Mouse (Mus musculus): Measurements from ENCODE around the gene Tmcc3. TPM values are rescaled to one million over a fixed set of nuclear protein-coding genes. Genes with fewer than 3 reads are reported as not detected.
A peak's percentile ranks its signal among the peaks of the same experiment; 100 is the strongest.
"Not testable (repeated sequence)": the region's sequence is repeated elsewhere in the genome, so short reads cannot be mapped to it uniquely, and the experiment has no call there.

Gene Tmcc3
- polyA plus RNA-seq, 1 experiment from 2014 or later: 17.5 TPM

- no peaks in the 10 kb centered on the region for H3K9me3 ChIP-seq
- H3K36me3 ChIP-seq: no peaks in the 10 kb centered on the region
- no peaks in the 10 kb centered on the region for H3K27me3 ChIP-seq
- WGBS: 90% methylated on average over 6 of the region's 6 CpGs
- no peak overlapping the region for H3K9ac ChIP-seq
- no peak for ATAC-seq (ENCODE audit: insufficient number of reproducible peaks, low FRiP score, low TSS enrichment, low read depth)
- H3K4me2 ChIP-seq: no peak overlapping the region
- no peak overlapping the region for H3K27ac ChIP-seq
- H3K4me3 ChIP-seq: no peak overlapping the region
- peaks cover 18% of the 10 kb centered on the region for H3K4me1 ChIP-seq
Measured at GRCm38 (mm10) chr10:94527248-94527647, 215.5 kb downstream of the Tmcc3 start.

GRCm38 (mm10) chr10:94530079-94530478 lies 218.3 kb downstream of the Tmcc3 start:
- Histone ChIP-seq H3K36me3 (no peaks in the 10 kb centered on the region), H3K9ac (no peak overlapping the region), H3K27me3 (no peaks in the 10 kb centered on the region), H3K4me3 (no peak overlapping the region), H3K27ac (no peak overlapping the region), H3K4me1 (no peaks in the 10 kb centered on the region), H3K9me3 (no peaks in the 10 kb centered on the region), H3K4me2 (no peak overlapping the region)
- WGBS: 79% methylated on average over 2 of the region's 2 CpGs
- no peak for ATAC-seq (ENCODE audit: insufficient number of reproducible peaks, low FRiP score, low TSS enrichment, low read depth)

GRCm38 (mm10) chr10:94531482-94531881 lies 219.7 kb downstream of the Tmcc3 start:
- H3K27ac ChIP-seq: no peak overlapping the region
- no peaks in the 10 kb centered on the region for H3K36me3 ChIP-seq
- no peak overlapping the region for H3K9ac ChIP-seq
- H3K9me3 ChIP-seq: no peaks in the 10 kb centered on the region
- H3K4me2 ChIP-seq: no peak overlapping the region
- no peak overlapping the region for H3K4me3 ChIP-seq
- ATAC-seq (ENCODE audit: insufficient number of reproducible peaks, low FRiP score, low TSS enrichment, low read depth): no peak
- H3K27me3 ChIP-seq: no peaks in the 10 kb centered on the region
- no peaks in the 10 kb centered on the region for H3K4me1 ChIP-seq

GRCm38 (mm10) chr10:94533081-94533724 lies 221.5 kb downstream of the Tmcc3 start:
- no peak overlapping the region for H3K4me2 ChIP-seq
- no peaks in the 10 kb centered on the region for H3K4me1 ChIP-seq
- no peaks in the 10 kb centered on the region for H3K36me3 ChIP-seq
- H3K9me3 ChIP-seq: no peaks in the 10 kb centered on the region
- no peaks in the 10 kb centered on the region for H3K27me3 ChIP-seq
- H3K9ac ChIP-seq: no peak overlapping the region
- ATAC-seq (ENCODE audit: insufficient number of reproducible peaks, low FRiP score, low TSS enrichment, low read depth): no peak
- 62% methylated on average over 6 of the region's 6 CpGs for WGBS
- H3K27ac ChIP-seq: no peak overlapping the region
- no peak overlapping the region for H3K4me3 ChIP-seq

GRCm38 (mm10) chr10:94538623-94539022 lies 226.9 kb downstream of the Tmcc3 start:
- not testable (repeated sequence) for H3K9me3 ChIP-seq; H3K4me1 ChIP-seq; H3K9ac ChIP-seq; H3K4me3 ChIP-seq; H3K27ac ChIP-seq; H3K36me3 ChIP-seq; H3K4me2 ChIP-seq; ATAC-seq (ENCODE audit: insufficient number of reproducible peaks, low FRiP score, low TSS enrichment, low read depth); H3K27me3 ChIP-seq
- WGBS: 89% methylated on average over 2 of the region's 2 CpGs

- Histone ChIP-seq H3K27me3 (no peaks in the 10 kb centered on the region), H3K36me3 (no peaks in the 10 kb centered on the region), H3K27ac (no peak overlapping the region), H3K9ac (no peak overlapping the region), H3K4me1 (peaks cover 3% of the 10 kb centered on the region; the same call in 1 of the 2 replicates), H3K4me3 (no peak overlapping the region), H3K9me3 (no peaks in the 10 kb centered on the region), H3K4me2 (no peak overlapping the region)
- no peak for ATAC-seq (ENCODE audit: insufficient number of reproducible peaks, low FRiP score, low TSS enrichment, low read depth)
- 73% methylated on average over 4 of the region's 4 CpGs for WGBS
Measured at GRCm38 (mm10) chr10:94540241-94540640, 228.5 kb downstream of the Tmcc3 start.

- 70% methylated on average over 8 of the region's 8 CpGs for WGBS
- no peak overlapping the region for H3K27ac ChIP-seq
- H3K4me2 ChIP-seq: no peak overlapping the region
- H3K9ac ChIP-seq: no peak overlapping the region
- no peaks in the 10 kb centered on the region for H3K27me3 ChIP-seq
- no peaks in the 10 kb centered on the region for H3K36me3 ChIP-seq
- H3K9me3 ChIP-seq: no peaks in the 10 kb centered on the region
- H3K4me1 ChIP-seq: peaks cover 19% of the 10 kb centered on the region
- no peak overlapping the region for H3K4me3 ChIP-seq
- ATAC-seq (ENCODE audit: insufficient number of reproducible peaks, low FRiP score, low TSS enrichment, low read depth): no peak
Measured at GRCm38 (mm10) chr10:94543956-94544355, 232.2 kb downstream of the Tmcc3 start.

- Histone ChIP-seq H3K9ac (no peak overlapping the region), H3K4me2 (peak overlapping the region; percentile 47; the same call in 1 of the 2 replicates), H3K4me3 (no peak overlapping the region), H3K27me3 (no peaks in the 10 kb centered on the region), H3K9me3 (no peaks in the 10 kb centered on the region), H3K27ac (peak overlapping the region; percentile 67), H3K4me1 (peaks cover 23% of the 10 kb centered on the region), H3K36me3 (no peaks in the 10 kb centered on the region)
- 23% methylated on average over 8 of the region's 8 CpGs for WGBS
- ATAC-seq (ENCODE audit: insufficient number of reproducible peaks, low FRiP score, low TSS enrichment, low read depth): no peak
Measured at GRCm38 (mm10) chr10:94544803-94545202, 233.1 kb downstream of the Tmcc3 start.

GRCm38 (mm10) chr10:94545259-94546019 lies 233.7 kb downstream of the Tmcc3 start:
- H3K4me3 ChIP-seq: peak overlapping the region; percentile 30
- H3K4me2 ChIP-seq: peak overlapping the region; percentile 47
- H3K27ac ChIP-seq: peak overlapping the region; percentile 67
- H3K27me3 ChIP-seq: no peaks in the 10 kb centered on the region
- H3K36me3 ChIP-seq: no peaks in the 10 kb centered on the region
- 11% methylated on average over 21 of the region's 21 CpGs for WGBS
- no peaks in the 10 kb centered on the region for H3K9me3 ChIP-seq
- peak; percentile 73 for ATAC-seq (ENCODE audit: insufficient number of reproducible peaks, low FRiP score, low TSS enrichment, low read depth)
- peaks cover 29% of the 10 kb centered on the region for H3K4me1 ChIP-seq
- no peak overlapping the region for H3K9ac ChIP-seq

GRCm38 (mm10) chr10:94546617-94547016 lies 234.9 kb downstream of the Tmcc3 start:
- peaks cover 39% of the 10 kb centered on the region for H3K4me1 ChIP-seq
- H3K27ac ChIP-seq: peak overlapping the region; percentile 67; the same call in 1 of the 2 replicates
- ATAC-seq (ENCODE audit: insufficient number of reproducible peaks, low FRiP score, low TSS enrichment, low read depth): no peak
- WGBS: 60% methylated on average over 6 of the region's 6 CpGs
- H3K27me3 ChIP-seq: no peaks in the 10 kb centered on the region
- no peak overlapping the region for H3K9ac ChIP-seq
- H3K9me3 ChIP-seq: no peaks in the 10 kb centered on the region
- H3K36me3 ChIP-seq: no peaks in the 10 kb centered on the region
- H3K4me2 ChIP-seq: no peak overlapping the region
- H3K4me3 ChIP-seq: no peak overlapping the region

- Histone ChIP-seq H3K4me3 (no peak overlapping the region), H3K27me3 (no peaks in the 10 kb centered on the region), H3K4me1 (peaks cover 39% of the 10 kb centered on the region), H3K9me3 (no peaks in the 10 kb centered on the region), H3K9ac (no peak overlapping the region), H3K36me3 (no peaks in the 10 kb centered on the region), H3K27ac (no peak overlapping the region), H3K4me2 (no peak overlapping the region)
- WGBS: 78% methylated on average over 4 of the region's 4 CpGs
- no peak for ATAC-seq (ENCODE audit: insufficient number of reproducible peaks, low FRiP score, low TSS enrichment, low read depth)
Measured at GRCm38 (mm10) chr10:94549511-94550232, 237.9 kb downstream of the Tmcc3 start.

- Histone ChIP-seq H3K4me3 (no peak overlapping the region), H3K36me3 (no peaks in the 10 kb centered on the region), H3K27ac (no peak overlapping the region; the same call in 1 of the 2 replicates), H3K27me3 (no peaks in the 10 kb centered on the region), H3K4me2 (no peak overlapping the region), H3K9ac (no peak overlapping the region), H3K9me3 (no peaks in the 10 kb centered on the region), H3K4me1 (peaks cover 33% of the 10 kb centered on the region)
- WGBS: 67% methylated on average over 9 of the region's 9 CpGs
- ATAC-seq (ENCODE audit: insufficient number of reproducible peaks, low FRiP score, low TSS enrichment, low read depth): no peak
Measured at GRCm38 (mm10) chr10:94550649-94551048, 238.9 kb downstream of the Tmcc3 start.

Data from limb, embryonic 15.5 days (tissue).